Mouse (Mus musculus) adrenal gland, postnatal 36 days (tissue): ENCODE measurements at regions not wholly inside any gene's neighbourhood (a gene's known extent, or its start where the extent isn't known, plus 50 kb on each side); places are given as distances from the start of the nearest gene placed in this dataset.
A peak's percentile ranks its signal among the peaks of the same experiment; 100 is the strongest.

Experiments used
- DNase-seq, 2 experiments: peaks; one replicate each; pipeline ENCODE4 v3.0.0; 2021; ENCODE audit warnings: mixed read lengths in 1 of 2

DNA sequence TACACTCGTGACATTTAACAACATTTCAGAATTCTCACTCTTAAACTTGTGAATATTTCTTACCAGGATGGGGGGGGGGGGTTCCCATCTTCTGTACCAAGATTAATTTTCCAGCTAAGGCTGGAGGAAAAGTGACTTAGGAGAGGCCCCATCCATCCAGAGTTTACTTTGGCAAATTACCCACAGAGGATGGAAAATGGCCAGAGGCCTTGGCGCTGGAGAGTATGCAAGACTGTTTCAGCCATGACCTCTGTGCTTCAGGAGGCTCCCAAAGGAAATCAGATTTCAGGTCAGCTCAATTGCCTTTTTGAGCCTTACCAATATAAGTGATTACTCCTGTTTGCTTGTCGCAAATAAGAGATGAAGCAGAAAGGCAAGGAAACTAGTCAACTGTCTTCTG lies 143.4 kb upstream of the F930015N05Rik start:
- DNase-seq, result peak; percentile 83 to 87

DNA sequence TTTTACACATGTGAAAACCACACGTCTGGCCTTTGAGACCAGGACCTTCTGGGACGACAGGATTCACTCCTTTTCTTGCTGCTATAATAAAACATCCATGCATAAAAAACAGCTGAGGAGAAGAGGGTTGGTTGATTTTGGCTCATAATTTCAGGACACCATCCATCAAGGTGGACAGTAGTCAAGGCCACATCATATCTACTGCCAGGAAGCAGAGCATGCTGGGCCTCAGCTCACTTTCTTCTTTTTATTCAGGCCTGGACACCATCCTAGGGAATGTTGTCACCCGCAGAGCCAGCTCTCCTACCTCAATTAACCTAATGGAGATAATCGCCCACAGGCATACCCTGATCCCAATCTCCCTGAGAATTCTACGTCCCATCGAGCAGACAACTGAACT lies 149.6 kb upstream of the F930015N05Rik start:
- peak; percentile 38 to 44 for DNase-seq

DNA sequence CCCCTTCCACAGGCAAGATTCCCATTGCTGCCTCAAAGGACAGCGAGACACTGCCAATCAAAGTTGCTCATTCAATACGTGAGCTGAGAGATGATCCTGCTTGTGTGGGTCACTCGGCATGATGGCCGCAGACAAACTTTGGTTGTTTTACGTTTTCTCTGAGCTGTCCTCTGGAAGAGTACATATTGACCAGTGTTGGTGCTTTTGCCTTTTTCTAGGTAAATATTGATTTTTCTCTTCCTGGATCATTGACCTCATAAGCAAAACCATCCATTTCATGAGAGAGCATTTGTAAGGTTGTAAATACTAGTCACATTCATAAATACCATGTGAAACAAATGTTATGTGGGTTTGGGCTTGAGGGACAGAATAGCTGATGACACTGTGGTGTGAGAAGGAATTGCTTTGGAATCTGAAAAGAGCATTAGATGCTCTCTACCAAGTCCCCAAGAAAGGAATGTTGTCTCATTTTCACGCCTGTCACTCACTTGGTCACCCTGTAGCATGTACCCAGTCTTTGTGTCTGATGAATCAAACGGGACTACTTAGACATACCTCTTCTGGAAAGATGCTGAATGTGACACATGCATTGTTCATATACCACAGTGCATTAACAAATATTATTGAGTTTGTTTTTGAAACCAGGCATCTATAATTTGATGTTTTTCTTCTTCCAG lies 150.7 kb upstream of the F930015N05Rik start:
- no peak for DNase-seq

DNA sequence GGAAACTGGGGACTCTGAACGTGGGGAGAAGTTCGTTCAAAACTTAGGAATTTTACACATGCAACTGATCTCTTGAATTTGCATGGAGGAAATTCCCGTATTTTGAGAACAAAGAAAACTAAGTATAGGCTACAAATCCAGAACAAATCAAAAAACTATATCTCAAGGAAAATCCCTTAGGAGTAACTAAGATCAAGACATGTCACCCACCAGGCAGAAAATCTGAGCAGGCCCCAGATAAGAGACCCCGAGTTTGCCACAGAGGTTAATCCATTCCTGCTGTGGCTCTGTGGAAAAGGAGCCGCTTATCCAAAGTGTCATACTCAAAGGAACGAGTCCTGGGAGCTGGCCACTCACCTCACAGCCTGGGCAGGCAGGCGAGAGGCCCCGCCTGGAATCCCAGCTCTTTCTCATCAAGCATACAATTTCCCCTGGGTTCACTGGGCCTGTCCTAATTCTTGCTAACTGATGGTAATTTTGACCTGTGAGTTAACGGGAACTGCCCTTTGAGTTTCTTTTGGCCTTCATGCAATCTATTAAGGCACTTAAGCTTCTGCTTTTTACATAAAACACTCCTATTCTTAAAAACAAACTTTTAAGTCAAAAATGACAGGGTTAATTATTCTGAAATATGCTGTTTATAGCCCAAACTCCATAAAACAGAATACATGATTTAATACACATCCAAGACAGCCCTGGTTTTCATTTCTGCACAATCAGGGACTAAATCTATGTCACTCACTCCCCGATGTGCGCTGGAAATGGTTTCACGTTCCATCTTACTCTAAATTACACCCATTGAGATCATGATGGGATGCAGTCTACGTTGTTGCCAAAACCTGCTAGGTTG lies 151.5 kb upstream of the F930015N05Rik start:
- DNase-seq, result no peak

DNA sequence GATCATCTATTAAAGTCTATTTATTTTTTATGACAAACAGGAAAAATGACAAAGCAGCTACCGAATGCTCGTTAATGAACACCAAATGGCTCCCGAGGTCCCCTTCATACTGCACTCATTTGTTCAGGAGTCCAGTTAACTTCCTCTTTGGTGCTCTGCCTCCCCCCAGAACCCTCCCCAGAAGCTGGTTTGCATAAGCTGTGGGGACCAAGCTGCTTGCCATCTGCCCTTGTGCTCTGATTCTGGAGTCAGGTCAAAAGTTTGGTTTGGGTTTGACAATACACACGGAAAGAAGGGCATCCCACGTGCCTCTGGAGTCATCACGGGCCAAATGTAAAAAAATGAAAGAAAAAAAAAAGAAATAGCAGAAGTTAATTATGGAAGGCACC lies 152.1 kb upstream of the F930015N05Rik start:
- DNase-seq, result no peak

DNA sequence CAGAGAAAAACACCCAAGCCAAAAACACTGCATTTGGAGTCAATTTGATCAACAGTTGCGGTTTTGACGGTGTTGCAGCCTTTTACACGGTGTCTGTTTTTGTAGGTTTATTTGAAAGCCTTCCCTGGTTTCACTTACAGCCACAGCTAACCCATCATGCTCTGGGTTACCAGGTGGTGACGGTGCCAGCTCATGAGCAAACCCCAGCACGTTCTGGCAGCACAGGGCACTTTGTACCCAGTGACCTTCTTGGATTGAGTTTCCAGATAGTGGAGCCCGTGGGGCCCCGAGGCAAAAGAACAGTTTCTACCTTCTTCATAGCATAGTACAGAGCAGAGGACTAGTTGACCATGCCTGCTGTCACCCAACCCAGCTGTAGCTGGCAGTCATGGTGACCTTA lies 152.6 kb upstream of the F930015N05Rik start:
- DNase-seq, result peak; percentile 4 to 26

DNA sequence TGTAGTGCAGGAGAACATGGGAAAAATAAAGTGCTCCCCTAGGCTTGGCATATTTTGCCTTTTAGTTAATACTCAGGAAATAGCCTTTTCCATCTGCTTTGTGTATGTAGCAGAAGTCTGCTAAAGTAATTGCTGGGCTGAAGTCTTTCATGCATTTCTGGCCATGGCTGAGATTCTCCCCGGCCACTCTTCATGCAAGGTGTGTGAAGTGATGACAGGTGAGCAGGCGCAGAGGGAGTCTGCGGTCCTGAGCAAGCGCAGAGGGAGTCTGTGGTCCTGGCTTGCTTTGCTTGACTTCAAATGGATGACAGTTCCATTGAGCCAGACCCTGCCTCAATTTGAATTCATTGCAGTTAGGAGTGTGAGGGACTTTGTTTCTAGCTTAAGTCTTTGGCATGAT lies 153.6 kb upstream of the F930015N05Rik start:
- DNase-seq, result no peak

DNA sequence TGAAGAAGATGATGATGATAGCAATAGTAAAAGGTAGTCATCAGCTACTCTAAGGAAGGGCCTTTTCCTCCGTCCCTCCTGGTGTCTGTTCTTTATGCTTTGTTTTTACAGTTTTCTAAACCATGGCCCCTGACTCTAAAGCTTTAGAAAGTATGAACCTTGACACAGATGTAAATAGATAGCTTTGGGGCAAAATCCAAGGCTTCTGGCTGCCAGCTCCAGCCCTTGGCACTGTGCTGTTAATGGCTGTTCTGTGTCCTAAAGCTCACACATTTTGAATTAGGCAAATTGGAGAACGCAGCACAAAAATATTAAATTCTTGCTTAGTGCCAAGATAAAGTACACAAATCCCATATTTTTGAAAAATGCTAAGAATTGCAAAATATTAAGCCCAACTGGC lies 155.8 kb upstream of the F930015N05Rik start:
- no peak for DNase-seq

DNA sequence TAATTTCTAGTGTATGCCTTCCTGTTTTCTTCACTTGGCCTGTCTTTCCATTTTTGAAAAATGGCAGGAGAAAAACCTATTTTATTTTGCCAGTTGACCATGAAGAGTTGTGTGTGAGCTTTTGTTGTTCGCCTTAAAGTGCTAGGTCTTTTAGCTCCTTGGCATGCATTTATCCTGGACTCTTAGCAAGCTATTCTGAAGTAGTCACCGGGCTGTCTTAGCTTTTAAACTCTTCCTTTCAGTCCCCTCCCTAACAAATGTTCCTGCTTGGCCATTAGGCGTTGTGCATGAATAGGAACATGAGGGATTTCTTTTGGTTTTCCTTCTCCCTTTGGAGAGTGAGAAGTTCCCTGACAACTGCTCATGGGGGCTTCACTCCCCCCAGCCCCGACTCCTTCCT lies 160.9 kb upstream of the F930015N05Rik start:
- no peak for DNase-seq

DNA sequence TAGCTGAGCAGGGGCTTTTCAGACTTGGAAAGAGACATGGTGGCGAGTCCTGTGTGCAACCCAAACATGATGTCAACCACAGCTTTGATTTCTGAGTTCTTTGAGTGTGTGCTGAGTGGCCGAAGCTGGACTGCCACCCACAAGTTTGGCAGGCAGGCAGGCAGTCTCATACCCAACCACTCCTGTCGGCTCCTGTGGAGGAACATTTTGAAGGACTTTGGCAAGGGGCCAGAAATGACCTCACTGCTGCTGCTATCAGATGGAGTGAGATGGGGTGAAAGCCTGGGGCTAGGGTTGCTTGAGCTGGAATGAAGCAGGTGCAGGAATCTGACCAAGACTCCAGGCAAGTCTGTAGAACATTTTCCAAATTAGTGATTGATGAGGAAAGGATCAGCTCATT lies 162.7 kb upstream of the F930015N05Rik start:
- DNase-seq, result peak; percentile 88

DNA sequence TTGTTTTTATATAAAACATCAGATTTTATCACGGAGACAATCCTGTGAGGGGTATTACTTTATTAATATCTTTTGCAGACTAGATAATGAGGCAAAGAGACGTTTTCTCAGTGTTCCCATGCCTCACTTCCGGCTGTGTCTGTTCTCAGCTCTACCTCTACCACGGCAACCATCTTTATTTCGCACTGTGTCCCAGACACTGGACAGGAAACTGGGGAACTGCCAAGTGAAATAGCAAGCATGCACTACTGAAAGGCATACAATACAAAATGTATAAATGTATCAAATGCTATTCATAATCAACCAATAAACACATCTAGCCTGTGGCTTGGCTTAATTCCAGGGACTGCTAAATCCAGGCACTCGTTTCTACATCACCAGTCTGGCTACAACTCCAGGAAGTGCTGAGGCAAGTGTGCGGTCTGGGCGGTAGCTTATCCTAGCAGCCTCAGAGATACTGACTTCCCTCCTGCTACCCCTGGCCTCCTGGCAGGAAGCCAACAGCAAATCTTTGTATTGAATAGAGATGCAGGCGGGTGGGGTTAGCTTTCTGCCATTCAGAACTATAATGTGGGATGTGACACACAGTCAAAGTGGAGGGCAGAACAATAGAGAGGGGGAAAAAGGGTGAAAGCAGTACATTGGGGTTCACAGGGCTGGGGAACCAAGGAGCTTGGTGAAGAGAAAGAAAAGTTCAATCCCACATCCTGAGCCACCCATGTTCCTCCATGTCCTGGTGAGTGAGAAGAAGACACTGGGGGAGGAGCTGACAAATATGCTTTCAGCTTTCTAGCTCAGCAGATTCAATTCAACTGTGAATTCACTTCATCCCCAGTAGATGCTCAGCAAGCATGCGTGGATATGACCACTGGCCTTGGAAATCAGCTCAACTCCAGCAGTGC lies 164.0 kb upstream of the F930015N05Rik start:
- DNase-seq, result peak; percentile 13 to 38

DNA sequence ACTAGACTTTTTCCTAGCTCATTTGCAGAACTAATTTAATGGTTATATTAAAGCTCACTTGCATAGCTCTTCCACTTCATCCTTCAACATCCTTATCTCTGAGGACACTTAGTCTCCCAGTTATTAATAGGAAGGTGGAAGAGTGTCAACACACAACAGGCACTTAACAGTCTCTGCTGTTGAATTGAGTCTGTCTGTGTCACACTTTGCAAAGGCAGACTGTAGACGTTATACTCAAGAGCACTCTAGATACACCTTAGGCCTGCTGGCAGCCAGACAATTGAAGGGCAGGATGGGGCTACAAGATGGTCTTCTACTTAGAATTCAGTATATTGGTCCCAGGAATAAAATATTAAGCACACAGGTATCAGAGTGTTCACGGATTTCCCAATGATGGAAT lies 172.6 kb upstream of the F930015N05Rik start:
- no peak for DNase-seq

DNA sequence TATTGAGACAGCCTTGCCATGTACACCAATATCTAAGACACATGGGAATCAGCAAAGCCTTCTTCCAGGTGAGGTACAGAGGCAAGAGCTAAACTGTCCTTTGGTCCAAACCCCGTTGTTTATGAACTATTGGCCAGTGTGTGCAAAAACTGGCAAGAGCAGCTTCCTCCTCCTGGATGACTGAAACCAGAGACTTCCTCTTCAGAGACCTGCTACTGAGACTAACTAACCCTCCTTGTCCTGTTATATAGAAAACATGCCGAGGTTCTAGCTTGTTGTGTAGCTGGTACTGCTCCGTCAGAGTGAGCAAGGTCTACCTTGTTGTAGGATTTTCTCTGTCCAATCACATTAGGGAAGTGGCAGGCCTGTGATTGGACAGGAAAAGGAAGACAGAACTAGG lies 174.3 kb upstream of the F930015N05Rik start:
- no peak for DNase-seq

DNA sequence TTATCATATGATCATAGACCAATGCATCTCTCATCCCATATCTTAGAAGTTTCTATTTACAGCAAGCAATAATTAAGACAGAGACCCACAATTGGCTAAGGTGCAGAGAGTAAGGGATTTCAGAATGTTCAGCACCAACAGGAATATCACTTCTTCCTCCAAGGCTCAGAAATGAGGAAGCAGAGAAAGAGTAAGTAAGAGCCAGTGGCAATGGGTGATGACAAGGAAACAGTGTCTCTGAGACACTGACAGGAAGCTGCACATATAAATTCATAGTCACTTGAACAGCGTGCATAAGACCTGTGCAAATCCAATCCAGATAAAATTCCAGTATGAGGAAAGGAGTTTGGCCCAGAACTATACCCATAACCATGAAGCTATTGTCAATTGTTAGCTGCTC lies 178.7 kb upstream of the F930015N05Rik start:
- no peak for DNase-seq

DNA sequence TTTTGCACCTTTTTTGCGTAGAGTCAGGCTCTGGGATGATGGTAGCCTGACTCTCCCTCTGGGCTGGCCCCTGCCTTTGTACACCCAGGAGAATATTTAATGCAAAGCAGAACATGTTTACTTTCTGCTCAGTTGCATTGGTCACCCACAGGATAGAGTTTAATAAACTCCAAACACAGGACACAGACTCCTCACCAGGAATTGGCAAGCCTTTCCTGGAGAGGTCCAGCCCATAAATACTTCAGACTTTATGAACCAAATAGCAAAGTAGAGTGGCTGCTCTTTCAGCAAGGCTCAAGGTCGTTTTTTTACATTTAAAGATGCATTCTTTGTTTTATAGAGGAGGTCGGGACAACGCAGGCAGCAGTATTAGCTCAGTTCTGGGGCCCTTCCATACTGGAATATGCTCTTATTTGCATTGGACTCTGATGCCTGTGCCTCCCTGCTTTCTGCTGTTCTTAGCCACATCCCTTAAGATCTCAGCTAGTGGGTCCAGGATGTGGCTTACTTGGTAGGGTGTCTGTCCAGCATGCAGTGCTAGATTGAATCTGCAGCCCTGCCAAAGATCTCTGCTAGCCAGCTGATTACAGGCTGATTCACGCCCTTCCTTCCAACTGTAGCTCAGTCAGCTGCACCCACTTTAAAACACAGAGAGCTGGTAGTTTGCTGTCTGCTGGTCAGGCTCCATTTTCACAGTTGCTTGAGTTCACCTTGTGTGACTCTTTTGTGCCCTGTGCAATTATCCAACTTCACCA lies 182.4 kb upstream of the F930015N05Rik start:
- peak; percentile 8 to 25 for DNase-seq

DNA sequence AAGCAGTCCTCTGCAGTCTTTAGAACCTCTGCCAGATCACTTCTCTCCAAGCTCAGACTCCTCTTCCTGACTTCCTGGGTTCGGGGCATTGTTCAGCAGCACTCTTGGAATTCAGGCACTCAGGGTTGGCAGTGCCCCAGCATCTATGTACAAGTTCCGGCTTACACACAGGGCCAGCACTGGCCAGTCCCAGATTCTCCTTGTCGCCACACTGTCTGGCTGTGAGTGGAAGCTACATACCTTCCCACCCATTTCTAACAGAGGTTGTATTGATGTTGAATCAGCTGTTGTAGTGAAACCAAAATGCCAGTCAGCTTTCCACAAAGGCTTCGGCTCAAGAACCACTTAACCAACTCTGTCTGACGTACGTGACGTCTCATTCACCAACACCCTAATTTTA lies 190.7 kb upstream of the F930015N05Rik start:
- DNase-seq, result no peak

DNA sequence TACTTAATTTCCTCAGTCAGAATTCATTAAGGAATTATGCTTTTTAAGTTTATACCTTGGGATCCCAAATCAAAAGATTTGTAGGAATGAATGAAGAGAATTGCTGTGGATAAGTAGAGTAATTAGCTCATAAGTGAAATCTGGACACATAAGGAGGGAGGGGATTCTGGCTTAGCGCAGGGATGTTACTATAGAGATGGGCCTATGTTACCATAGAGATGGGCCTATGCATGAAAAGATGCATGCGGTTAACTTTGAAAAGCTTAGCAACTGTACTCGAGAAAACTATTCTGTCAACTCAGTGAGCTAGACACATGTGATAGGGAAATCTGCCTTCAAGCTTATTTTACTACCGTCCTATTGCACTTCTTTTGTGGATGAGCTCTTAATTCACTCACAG lies 204.5 kb upstream of the F930015N05Rik start:
- DNase-seq, result no peak

DNA sequence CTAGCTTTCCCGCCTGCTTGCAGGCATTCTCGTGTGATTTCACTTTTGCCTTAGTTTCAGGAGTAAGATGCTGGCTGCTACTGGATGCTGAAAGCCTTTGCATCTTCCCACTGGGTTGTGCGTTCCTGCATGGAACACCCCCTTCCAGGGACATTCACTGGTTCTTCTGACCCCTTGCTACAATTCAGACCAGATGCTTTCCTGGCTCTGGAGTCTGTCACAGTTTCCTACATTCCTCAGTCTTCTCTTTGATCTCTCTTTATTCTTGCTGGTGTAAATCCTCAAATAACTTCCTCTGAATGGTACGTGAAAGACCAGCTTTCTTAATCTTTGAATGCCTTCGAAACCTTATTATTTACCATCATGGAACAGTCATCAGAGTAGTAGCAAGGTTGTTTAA lies 206.7 kb upstream of the F930015N05Rik start:
- DNase-seq, result no peak

DNA sequence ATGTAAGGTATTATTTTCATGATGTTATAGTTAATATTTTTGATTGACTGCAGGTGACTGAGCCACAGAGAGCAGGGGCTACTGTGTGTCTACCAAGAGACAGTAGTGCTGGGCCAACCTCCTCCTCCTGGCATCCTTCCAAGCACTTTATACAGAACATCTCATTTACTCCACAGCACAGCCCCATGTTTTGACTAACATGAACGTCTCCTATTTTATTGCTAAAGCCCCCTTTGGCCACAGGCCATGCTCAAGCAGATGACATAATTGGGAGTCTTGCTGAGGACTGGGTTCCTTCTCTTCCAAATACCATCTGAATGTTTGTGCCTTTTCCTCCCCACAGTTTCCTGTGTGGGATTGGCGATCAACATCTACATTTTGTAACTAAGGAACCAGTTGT lies 211.5 kb upstream of the F930015N05Rik start:
- no peak for DNase-seq

DNA sequence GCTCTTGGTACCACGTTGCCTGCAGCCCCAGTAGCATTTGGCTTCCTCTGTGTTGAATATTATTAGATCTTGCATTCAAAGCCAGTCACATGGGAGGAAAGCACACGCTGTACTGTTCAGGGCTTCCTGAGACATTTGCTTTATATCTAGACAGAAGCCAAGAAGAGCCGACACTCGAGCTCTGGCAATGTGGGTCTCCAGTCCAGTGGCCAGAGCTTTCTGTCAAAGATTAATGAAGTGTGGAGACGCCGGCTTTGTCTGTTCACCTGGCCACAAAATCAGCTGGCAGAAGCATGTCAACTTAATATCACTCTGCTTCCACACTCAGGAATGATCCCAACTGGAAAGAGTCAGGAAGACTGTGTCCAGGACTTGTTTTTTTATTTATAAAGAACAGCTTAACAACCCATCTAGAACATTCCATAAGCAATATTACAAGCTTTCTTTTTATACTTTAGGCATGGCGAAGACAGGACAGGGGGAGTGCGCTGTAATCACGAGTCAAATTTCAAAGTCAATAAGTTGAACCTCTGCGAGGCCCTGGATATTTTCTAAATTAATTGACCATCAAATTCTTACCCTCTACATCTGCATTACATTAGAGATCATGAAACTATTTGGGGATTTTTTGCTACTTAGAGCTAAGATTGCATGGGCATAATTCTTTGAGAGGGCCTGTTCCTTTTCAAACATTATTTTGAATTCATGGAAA lies 214.3 kb upstream of the F930015N05Rik start:
- no peak for DNase-seq

DNA sequence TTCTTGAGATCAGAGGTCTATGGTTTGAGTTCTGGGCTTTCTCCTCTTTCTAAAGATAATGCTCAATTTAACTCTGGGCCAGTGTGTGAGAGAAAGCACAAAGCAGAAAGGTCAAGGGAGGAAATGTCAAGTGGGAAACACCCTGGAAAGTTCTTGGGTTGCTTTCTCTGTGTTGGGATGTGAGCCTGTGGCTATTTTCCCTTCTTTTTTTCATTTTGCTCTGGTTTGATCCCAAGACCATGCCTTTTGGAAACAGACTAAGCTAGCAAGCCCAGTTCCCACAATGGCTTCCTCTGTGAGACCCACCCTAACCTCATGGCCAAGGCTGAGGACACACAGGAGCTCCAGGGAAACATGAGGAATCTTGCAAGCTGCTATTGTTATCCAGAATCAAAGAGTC lies 216.4 kb upstream of the F930015N05Rik start:
- no peak for DNase-seq
